Mouse (Mus musculus) midbrain, embryonic 10.5 days (tissue): ENCODE results near the gene Dusp6. TPM values are rescaled to one million over a fixed set of nuclear protein-coding genes. Genes with fewer than 3 reads are reported as not detected.

Source experiments
- DNase-seq: peaks from one replicate; pipeline ENCODE4 v3.0.0-alpha.2; 2017; ENCODE audit warnings: low spot score
- H3K27ac ChIP-seq: fragments of 300-500 bp; sonication (generic); replicated peaks from 2 replicates; pipeline ENCODE4 v1.5.1; 2016; ENCODE audit warnings: mild to moderate bottlenecking
- H3K27me3 ChIP-seq: fragments of 300-500 bp; sonication (generic); 2 replicates; pipeline ENCODE4 v1.6.1; 2016; ENCODE audit warnings: low read depth, mild to moderate bottlenecking; ENCODE audit not compliant: poor library complexity, severe bottlenecking
- H3K36me3 ChIP-seq: fragments of 300-500 bp; sonication (generic); 2 replicates; pipeline ENCODE4 v1.6.1; 2016; ENCODE audit warnings: mild to moderate bottlenecking, moderate library complexity
- H3K4me1 ChIP-seq: fragments of 300-500 bp; sonication (generic); 2 replicates; pipeline ENCODE4 v1.6.1; 2016
- H3K4me3 ChIP-seq: fragments of 300-500 bp; sonication (generic); 2 replicates; pipeline ENCODE4 v1.5.1; 2016; ENCODE audit warnings: mild to moderate bottlenecking, moderate library complexity
- H3K9me3 ChIP-seq: fragments of 300-500 bp; sonication (generic); replicated peaks from 2 replicates; pipeline ENCODE4 v1.6.1; 2016; ENCODE audit warnings: mild to moderate bottlenecking
- WGBS: fragments of 180-500 bp; shearing (Covaris S2); methylation state at CpG from one replicate; pipeline ENCODE4 v1.1.7; 2016; 5-methylcytosine and 5-hydroxymethylcytosine counted together
- polyA plus RNA-seq: library from polyadenylated mRNA; unstranded; fragments of >200 nt; fragmentation: Nextera tagmentation; extraction: Ambion mirVana; gene quantifications from 2 replicates; pipeline ENCODE4 v1.2.1, GENCODE M21; 2016

Gene Dusp6
- polyA plus RNA-seq, 1 experiment from 2014 or later, result 66.0 TPM

DNA sequence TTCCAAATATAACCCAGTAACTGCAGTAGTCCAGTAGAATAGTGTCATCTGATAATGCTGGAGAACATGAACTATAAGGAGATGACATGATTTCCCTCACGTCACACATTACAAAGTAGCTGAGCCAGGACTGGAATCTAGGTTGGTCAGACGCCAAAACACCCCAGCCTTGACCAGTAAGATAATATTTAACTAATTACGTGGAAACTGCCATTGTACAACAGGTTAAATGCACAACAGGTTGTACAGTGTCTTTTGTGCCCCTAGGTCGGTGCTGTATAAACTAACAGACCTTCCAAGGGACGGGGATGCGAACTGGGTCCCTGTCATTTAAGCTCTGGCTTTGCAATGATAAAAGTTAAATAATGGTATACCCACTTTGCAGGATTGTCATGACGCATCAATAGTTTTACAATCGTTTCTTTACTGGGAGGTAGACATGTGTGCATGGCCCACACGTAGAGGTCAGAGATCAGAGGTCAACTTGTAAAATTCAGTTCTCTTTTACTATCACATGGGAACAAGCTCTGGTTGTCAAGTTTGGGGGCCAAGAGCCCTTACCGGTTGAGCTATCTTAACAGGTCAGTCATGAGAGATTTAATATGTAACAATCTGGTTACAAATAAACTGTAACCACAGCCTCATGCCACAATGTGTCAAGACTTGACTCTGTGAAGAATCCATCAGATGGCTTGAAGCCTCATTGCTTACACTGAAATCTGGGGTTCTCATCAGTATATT, 7.0 kb upstream of the Dusp6 start:
- Histone ChIP-seq H3K36me3 (no peaks in the 10 kb centered on the region), H3K4me1 (peaks cover 4% of the 10 kb centered on the region), H3K9me3 (no peaks in the 10 kb centered on the region), H3K27me3 (peaks cover 13% of the 10 kb centered on the region), H3K27ac (no peak overlapping the region), H3K4me3 (no peak overlapping the region)
- no peak for DNase-seq
- 90% methylated on average over 10 of the region's 10 CpGs for WGBS

DNA sequence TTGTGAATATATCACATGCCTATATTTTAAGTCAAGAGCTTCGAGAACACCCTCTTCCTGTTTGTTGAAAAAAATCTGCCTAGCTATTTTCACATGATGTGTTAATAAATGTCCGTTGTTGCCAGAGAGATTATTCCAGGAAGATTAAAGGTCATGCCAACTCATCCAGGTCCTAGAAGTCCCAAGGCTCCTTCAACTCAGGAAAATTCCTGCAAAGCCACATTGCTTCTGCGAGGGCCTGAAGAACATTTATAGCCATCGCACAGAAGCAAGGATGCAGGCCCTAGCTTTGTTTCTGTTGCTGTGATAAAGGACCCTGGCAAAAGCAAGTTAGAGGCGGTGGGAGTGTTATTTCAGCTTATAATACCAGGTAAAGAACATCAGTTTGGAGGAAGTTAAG, 5.5 kb upstream of the Dusp6 start:
- Histone ChIP-seq H3K4me1 (peaks cover 20% of the 10 kb centered on the region), H3K4me3 (no peak overlapping the region), H3K9me3 (no peaks in the 10 kb centered on the region), H3K27me3 (peaks cover 13% of the 10 kb centered on the region), H3K27ac (no peak overlapping the region), H3K36me3 (no peaks in the 10 kb centered on the region)
- 86% methylated on average over 5 of the region's 5 CpGs for WGBS
- no peak for DNase-seq

DNA sequence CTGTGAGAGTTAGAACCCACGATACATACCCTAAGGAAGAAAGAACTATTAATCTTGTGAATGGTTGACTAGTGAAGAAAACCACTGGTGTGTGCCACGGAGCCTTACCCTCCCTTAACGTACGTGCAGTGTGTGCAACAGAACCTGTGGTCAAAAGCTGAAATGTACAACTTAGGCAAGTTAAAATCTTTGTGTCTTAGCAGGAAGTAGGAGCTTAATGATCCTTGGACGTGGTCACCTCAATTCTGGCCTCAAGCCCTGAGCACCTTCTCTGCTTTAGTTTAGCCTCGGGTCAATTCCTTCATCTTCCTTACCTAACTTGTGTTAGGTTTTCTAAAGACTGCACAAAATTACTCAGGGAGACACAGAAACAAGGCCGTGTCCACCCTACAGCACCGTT, 3.2 kb upstream of the Dusp6 start:
- Histone ChIP-seq H3K9me3 (no peaks in the 10 kb centered on the region), H3K27me3 (peaks cover 25% of the 10 kb centered on the region), H3K4me3 (no peak overlapping the region), H3K27ac (0 out of 2 replicates have a peak overlapping the region, but pooled peaks have one; percentile 98), H3K4me1 (peaks cover 38% of the 10 kb centered on the region), H3K36me3 (no peaks in the 10 kb centered on the region)
- DNase-seq, result no peak
- WGBS, result 85% methylated on average over 8 of the region's 8 CpGs

DNA sequence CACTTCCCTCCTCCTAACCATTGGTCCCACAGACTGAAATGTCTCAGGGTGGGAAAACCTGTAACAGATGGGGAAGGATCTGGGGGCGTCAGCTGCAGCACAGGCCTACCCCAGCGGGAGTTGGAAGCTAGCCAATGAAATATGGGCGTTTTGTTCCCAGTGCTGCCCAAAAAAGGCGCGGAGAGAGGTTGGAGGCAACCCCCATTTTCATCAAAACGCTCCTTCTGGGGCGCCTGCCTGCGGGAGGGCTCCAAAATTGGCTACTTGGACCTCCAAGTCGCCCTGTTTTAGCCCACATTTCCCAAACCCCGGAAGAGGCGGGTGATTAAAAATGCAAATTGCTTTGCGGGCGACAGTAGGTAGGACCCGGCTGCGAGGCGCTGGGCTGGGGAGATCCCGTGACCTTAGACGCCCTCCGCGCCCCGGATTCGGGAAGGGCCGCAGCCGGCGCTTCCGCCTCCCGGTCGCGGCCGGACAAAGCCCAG, 1.8 kb upstream of the Dusp6 start:
- DNase-seq, result peak; percentile 72
- under 1% methylated on average over 30 of the region's 30 CpGs for WGBS
- H3K9me3 ChIP-seq, result no peaks in the 10 kb centered on the region
- peak overlapping the region; percentile 98 for H3K27ac ChIP-seq
- peaks cover 52% of the 10 kb centered on the region for H3K4me1 ChIP-seq
- peak overlapping the region; percentile 74 for H3K4me3 ChIP-seq
- H3K27me3 ChIP-seq, result peaks cover 36% of the 10 kb centered on the region
- H3K36me3 ChIP-seq, result peaks cover 5% of the 10 kb centered on the region

DNA sequence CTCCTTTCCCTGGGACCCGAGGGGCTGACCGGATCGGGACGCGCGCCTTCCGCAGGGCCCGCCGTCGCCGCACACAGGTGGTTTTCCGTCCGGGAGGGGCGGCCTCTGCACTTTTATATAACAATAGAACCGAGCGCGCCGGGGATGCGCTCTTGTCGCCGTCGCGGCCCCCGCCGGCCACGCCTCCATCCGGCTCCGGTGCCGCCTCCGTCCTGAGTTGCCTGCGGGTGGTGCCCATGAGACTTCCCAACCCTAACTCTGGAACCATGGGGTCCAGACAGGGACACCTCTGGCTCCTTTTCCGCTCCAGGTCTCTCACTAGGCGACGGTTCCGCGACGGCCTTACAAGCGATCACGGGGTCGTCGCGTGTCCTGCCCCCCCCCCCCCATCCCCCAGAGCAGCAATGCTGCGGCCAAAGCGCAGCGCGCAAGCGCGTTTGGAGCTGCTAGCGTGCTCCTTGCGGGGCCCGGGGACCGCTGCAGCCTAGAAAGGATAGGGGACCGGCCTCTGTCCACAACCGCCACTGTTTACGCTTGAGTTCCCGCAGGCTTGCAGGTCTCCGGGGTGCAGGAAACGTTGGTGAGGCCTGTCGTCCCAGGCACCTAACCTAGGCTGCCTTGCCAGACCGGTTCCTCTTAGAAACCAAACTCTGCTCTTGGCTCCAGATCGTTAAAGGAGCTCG, 1.3 kb upstream of the Dusp6 start:
- Histone ChIP-seq H3K4me3 (peak overlapping the region; percentile 74), H3K27ac (peak overlapping the region; percentile 98), H3K4me1 (peaks cover 55% of the 10 kb centered on the region), H3K9me3 (no peaks in the 10 kb centered on the region), H3K27me3 (peaks cover 42% of the 10 kb centered on the region), H3K36me3 (peaks cover 8% of the 10 kb centered on the region)
- WGBS, result under 1% methylated on average over 62 of the region's 62 CpGs
- peak; percentile 89 for DNase-seq

DNA sequence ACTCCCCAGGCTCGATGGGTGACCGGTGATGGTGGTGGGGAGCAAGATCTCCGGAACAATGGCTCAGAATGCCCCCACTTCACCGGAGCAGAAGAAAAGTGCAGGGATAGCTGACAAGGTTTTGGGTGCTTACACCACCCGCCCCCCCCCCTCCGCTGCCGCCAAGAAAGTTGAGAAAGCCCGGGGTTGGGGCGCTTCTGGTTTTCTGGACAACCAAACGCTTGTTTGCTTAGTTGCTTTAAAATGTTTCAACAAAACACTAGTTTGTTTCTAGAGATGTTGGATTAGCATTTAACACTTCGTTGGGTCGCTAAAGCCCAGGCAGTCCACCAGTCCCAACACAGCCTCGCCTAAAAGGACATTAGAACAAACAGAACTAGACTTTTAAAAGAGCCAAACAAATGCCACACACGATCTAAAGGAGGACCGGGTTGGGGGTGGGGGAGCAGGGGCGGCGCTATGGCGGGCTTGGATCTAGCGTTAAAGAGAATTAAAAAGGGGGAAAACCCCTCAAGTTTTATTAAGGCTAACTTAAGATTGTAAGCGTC, 638 bp upstream of the Dusp6 start:
- H3K4me3 ChIP-seq, result peak overlapping the region; percentile 74
- DNase-seq, result no peak
- WGBS, result under 1% methylated on average over 20 of the region's 20 CpGs
- H3K9me3 ChIP-seq, result no peaks in the 10 kb centered on the region
- H3K27ac ChIP-seq, result peak overlapping the region; percentile 98
- H3K4me1 ChIP-seq, result peaks cover 55% of the 10 kb centered on the region
- H3K27me3 ChIP-seq, result peaks cover 48% of the 10 kb centered on the region
- peaks cover 10% of the 10 kb centered on the region for H3K36me3 ChIP-seq

DNA sequence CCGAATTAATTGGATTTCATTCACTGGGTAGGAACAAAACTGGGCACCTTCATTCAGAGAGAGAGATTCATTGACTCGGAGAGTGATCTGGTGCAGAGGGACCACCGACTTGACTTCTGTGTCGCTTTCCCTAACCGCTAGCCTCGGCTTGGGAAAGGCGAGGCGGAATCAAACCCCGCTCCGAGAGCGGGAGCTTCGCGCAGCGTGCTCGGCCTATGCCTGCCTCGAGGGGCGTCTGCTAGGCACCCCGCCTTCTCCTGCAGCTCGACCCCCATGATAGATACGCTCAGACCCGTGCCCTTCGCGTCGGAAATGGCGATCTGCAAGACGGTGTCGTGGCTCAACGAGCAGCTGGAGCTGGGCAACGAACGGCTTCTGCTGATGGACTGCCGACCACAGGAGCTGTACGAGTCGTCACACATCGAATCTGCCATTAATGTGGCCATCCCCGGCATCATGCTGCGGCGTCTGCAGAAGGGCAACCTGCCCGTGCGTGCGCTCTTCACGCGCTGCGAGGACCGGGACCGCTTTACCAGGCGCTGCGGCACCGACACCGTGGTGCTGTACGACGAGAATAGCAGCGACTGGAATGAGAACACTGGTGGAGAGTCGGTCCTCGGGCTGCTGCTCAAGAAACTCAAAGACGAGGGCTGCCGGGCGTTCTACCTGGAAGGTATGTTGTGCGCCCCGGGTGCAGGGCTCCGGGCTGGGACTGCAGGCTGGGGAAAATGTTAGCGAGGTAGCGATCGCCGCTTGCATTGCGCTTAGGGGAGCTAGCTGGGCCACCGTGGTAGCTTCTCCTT, 589 bp downstream of the Dusp6 start:
- H3K27ac ChIP-seq, result peak overlapping the region; percentile 98
- peak overlapping the region; percentile 74 for H3K4me3 ChIP-seq
- under 1% methylated on average over 66 of the region's 66 CpGs for WGBS
- peaks cover 67% of the 10 kb centered on the region for H3K4me1 ChIP-seq
- peak; percentile 76 for DNase-seq
- peaks cover 61% of the 10 kb centered on the region for H3K27me3 ChIP-seq
- H3K36me3 ChIP-seq, result peaks cover 10% of the 10 kb centered on the region
- H3K9me3 ChIP-seq, result no peaks in the 10 kb centered on the region

DNA sequence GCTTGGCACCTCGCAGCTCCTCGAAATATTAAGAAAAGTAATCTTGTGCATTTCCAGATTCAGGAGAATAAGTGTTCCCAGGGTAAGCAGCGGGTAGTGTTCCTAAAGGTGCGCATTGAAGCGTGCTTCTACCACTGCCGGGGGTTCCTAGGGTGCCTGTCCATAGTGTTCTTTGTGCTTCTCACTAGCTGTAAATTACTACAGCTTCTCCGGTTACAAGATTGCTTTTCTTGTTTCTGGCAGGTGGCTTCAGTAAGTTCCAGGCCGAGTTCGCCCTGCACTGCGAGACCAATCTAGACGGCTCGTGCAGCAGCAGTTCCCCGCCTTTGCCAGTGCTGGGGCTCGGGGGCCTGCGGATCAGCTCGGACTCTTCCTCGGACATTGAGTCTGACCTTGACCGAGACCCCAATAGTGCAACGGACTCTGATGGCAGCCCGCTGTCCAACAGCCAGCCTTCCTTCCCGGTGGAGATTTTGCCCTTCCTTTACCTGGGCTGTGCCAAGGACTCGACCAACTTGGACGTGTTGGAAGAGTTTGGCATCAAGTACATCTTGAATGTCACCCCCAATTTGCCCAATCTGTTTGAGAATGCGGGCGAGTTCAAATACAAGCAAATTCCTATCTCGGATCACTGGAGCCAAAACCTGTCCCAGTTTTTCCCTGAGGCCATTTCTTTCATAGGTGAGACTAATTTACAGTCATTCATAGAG, 1.4 kb downstream of the Dusp6 start:
- H3K27ac ChIP-seq, result peak overlapping the region; percentile 98
- H3K36me3 ChIP-seq, result peaks cover 10% of the 10 kb centered on the region
- under 1% methylated on average over 26 of the region's 26 CpGs for WGBS
- H3K4me3 ChIP-seq, result peak overlapping the region; percentile 74
- peaks cover 75% of the 10 kb centered on the region for H3K4me1 ChIP-seq
- H3K9me3 ChIP-seq, result no peaks in the 10 kb centered on the region
- peak; percentile 55 for DNase-seq
- H3K27me3 ChIP-seq, result peaks cover 63% of the 10 kb centered on the region

DNA sequence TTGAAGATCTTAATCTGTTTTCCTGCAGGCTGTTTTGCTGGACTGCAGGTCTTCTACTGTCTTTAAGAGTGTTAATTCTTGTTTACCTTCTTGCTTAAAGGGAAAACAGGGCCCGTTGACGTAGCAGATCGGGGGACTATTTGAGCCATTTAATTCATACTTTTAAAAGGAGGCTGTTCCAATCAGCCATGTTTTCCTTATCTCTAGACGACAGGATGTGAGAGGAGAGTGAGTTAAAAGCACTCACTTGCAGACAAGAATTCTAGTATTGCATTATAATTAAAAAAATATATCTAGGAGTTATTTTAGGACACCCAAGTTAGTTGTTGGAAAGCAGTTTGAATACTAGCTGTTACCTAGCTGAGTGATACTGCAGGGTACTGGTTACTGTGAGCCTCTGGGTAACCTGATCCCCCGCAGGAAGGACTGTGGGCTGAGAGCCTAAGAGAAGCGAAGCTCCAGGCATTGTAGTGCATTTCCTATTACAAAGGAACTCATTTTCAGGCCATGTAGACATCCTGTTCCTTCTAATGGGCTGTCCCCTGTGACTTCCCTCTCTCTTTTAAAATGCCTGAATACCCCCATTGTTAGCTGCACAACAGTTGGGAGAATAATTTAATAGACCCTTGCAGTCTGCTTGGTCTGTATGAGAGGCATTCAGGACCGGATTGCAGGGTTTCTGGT, 2.1 kb downstream of the Dusp6 start:
- H3K9me3 ChIP-seq, result no peaks in the 10 kb centered on the region
- peak overlapping the region; percentile 98 for H3K27ac ChIP-seq
- WGBS, result 1% methylated on average over 7 of the region's 7 CpGs
- peaks cover 56% of the 10 kb centered on the region for H3K27me3 ChIP-seq
- H3K4me3 ChIP-seq, result peak overlapping the region; percentile 74
- H3K4me1 ChIP-seq, result peaks cover 82% of the 10 kb centered on the region
- peak; percentile 37 for DNase-seq
- H3K36me3 ChIP-seq, result peaks cover 10% of the 10 kb centered on the region

DNA sequence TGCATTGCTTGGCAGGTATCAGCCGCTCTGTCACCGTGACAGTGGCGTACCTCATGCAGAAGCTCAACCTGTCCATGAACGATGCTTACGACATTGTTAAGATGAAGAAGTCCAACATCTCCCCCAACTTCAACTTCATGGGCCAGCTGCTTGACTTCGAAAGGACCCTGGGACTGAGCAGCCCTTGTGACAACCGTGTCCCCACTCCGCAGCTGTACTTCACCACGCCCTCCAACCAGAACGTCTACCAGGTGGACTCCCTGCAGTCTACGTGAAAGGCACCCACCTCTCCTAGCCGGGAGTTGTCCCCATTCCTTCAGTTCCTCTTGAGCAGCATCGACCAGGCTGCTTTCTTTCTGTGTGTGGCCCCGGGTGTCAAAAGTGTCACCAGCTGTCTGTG, 3.0 kb downstream of the Dusp6 start:
- Histone ChIP-seq H3K36me3 (peaks cover 10% of the 10 kb centered on the region), H3K9me3 (no peaks in the 10 kb centered on the region), H3K27ac (peak overlapping the region; percentile 98), H3K27me3 (peaks cover 51% of the 10 kb centered on the region), H3K4me1 (peaks cover 86% of the 10 kb centered on the region), H3K4me3 (peak overlapping the region; percentile 74)
- peak; percentile 20 for DNase-seq
- WGBS, result 50% methylated on average over 14 of the region's 14 CpGs

DNA sequence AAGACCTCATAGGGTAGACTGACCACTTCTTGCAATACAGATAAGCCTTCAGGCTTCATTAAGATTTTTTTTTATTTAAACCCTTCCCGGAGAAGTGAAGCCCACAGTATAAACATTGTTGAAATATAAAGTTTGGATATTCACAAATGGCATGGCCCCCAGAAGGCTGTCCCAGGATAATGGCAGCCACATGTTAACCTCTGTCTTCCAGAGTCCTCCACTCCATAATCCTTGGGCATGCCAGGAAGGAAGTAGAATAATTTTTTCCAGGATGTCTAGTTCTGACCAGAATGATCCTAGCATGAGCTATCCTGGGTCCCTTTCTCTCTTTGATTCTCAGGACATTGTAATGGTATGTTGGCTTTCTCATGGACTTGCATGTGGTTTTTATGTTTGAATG, 4.6 kb downstream of the Dusp6 start:
- peaks cover 10% of the 10 kb centered on the region for H3K36me3 ChIP-seq
- DNase-seq, result no peak
- H3K4me3 ChIP-seq, result peak overlapping the region; percentile 23
- H3K27ac ChIP-seq, result peak overlapping the region; percentile 77; the same call in 1 of the 2 replicates
- no peaks in the 10 kb centered on the region for H3K9me3 ChIP-seq
- peaks cover 51% of the 10 kb centered on the region for H3K27me3 ChIP-seq
- WGBS, result 83% methylated on average over 1 of the region's 1 CpGs
- peaks cover 73% of the 10 kb centered on the region for H3K4me1 ChIP-seq
